Mouse (Mus musculus): ENCODE data around the gene Ctrc.

Gene Ctrc

GRCm38 (mm10) chr4:141867498-141867897 is 21.3 kb upstream of the Ctrc start:
- DNase-seq (ENCODE audit: low spot score in 2 of 2) = peak; percentile 59 to 61

GRCm38 (mm10) chr4:141866933-141867490 is 20.9 kb upstream of the Ctrc start:
- peak in 1 of 2 experiments; percentile 33 for DNase-seq (ENCODE audit: low spot score in 2 of 2)

- DNase-seq (ENCODE audit: low spot score in 2 of 2) = no peak
Measured at GRCm38 (mm10) chr4:141865600-141865999, 19.4 kb upstream of the Ctrc start.

- DNase-seq (ENCODE audit: low spot score in 2 of 2) = no peak
Measured at GRCm38 (mm10) chr4:141865006-141865405, 18.8 kb upstream of the Ctrc start.

GRCm38 (mm10) chr4:141864506-141864905 is 18.3 kb upstream of the Ctrc start:
- DNase-seq (ENCODE audit: low spot score in 2 of 2) = no peak

GRCm38 (mm10) chr4:141863726-141864280 is 17.6 kb upstream of the Ctrc start:
- DNase-seq (ENCODE audit: low spot score in 2 of 2) = peak in 1 of 2 experiments; percentile 5

GRCm38 (mm10) chr4:141862867-141863266 is 16.7 kb upstream of the Ctrc start:
- peak in 1 of 2 experiments; percentile 4 for DNase-seq (ENCODE audit: low spot score in 2 of 2)

GRCm38 (mm10) chr4:141861591-141862295 is 15.6 kb upstream of the Ctrc start:
- no peak for DNase-seq (ENCODE audit: low spot score in 2 of 2)

GRCm38 (mm10) chr4:141860246-141860841 is 14.2 kb upstream of the Ctrc start:
- peak in 1 of 2 experiments; percentile 8 for DNase-seq (ENCODE audit: low spot score in 2 of 2)

- DNase-seq (ENCODE audit: low spot score in 2 of 2) = peak in 1 of 2 experiments; percentile 4
Measured at GRCm38 (mm10) chr4:141859351-141859750, 13.2 kb upstream of the Ctrc start.

GRCm38 (mm10) chr4:141858501-141858900 is 12.3 kb upstream of the Ctrc start:
- DNase-seq (ENCODE audit: low spot score in 2 of 2) = peak in 1 of 2 experiments; percentile 47

GRCm38 (mm10) chr4:141857422-141857930 is 11.3 kb upstream of the Ctrc start:
- DNase-seq (ENCODE audit: low spot score in 2 of 2) = peak; percentile 77 to 88

GRCm38 (mm10) chr4:141853437-141853836 is 7.3 kb upstream of the Ctrc start:
- DNase-seq (ENCODE audit: low spot score in 2 of 2) = peak in 1 of 2 experiments; percentile 56

- no peak for DNase-seq (ENCODE audit: low spot score in 2 of 2)
Measured at GRCm38 (mm10) chr4:141834536-141835095, 11.5 kb downstream of the Ctrc start.

- DNase-seq (ENCODE audit: low spot score in 2 of 2) = no peak
Measured at GRCm38 (mm10) chr4:141833911-141834310, 12.2 kb downstream of the Ctrc start.

- no peak for DNase-seq (ENCODE audit: low spot score in 2 of 2)
Measured at GRCm38 (mm10) chr4:141831361-141831760, 14.8 kb downstream of the Ctrc start.

GRCm38 (mm10) chr4:141830381-141830780 is 15.8 kb downstream of the Ctrc start:
- no peak for DNase-seq (ENCODE audit: low spot score in 2 of 2)

GRCm38 (mm10) chr4:141828177-141828576 is 18.0 kb downstream of the Ctrc start:
- DNase-seq (ENCODE audit: low spot score in 2 of 2) = no peak

- no peak for DNase-seq (ENCODE audit: low spot score in 2 of 2)
Measured at GRCm38 (mm10) chr4:141827401-141827800, 18.8 kb downstream of the Ctrc start.

GRCm38 (mm10) chr4:141826060-141826459 is 20.1 kb downstream of the Ctrc start, which contains the start of gene Cela2a:
Gene Cela2a (minus strand): TSS chr4:141826160.
- no peak for DNase-seq (ENCODE audit: low spot score in 2 of 2)

- no peak for DNase-seq (ENCODE audit: low spot score in 2 of 2)
Measured at GRCm38 (mm10) chr4:141822979-141823378, 23.2 kb downstream of the Ctrc start.

GRCm38 (mm10) chr4:141822089-141822488 is 24.1 kb downstream of the Ctrc start:
- no peak for DNase-seq (ENCODE audit: low spot score in 2 of 2)

Measured in frontal cortex, postnatal 14 days (tissue).